Mouse (Mus musculus): ENCODE measurements around the gene Pin1rt1.

- TF ChIP-seq CTCF (conservative IDR thresholded peaks at IDR 0.05; ENCODE audit: low read length) (no peak), NANOG (IDR thresholded peaks at IDR 0.05; ENCODE audit: borderline replicate concordance, low read length) (no peak)
Measured at GRCm38 (mm10) chr2:104717827-104718226, 1.6 kb upstream of the Pin1rt1 start.

Measured in E14TG2a.4 (cell line).